Mouse (Mus musculus) telencephalon, adult 2 months (tissue): ENCODE measurements at regions not wholly inside any gene's neighbourhood (a gene's known extent, or its start where the extent isn't known, plus 50 kb on each side); places are given as distances from the start of the nearest gene placed in this dataset.

Source experiments
- DNase-seq: peaks from one replicate; pipeline ENCODE4 v3.0.0-alpha.2; 2011; ENCODE audit warnings: low read depth, low spot score

- no peak for DNase-seq
These were observed 87.6 kb upstream of the Cpeb4 start for GRCm38 (mm10) chr11:31784332-31784901.

DNA sequence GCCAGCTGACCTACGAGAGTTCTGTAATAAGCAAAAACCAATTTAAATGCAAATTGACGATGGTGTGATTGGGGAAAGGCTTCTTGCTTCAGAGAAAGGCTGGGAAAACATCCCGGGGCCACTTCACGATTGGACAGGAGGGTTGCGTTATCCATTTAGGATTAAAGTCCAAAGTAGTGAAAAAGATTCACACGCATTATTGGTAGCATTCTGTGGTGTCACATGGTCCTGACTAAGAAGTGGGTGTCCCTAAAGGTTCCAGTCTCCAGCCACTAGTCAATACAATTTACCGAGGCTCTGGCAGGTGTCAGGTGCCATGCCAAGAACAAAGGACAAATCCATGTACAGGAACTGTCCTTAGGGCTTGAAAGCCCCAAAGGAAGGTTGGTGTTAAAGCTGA, 86.9 kb upstream of the Cpeb4 start:
- no peak for DNase-seq

GRCm38 (mm10) chr11:31787376-31787775, 84.6 kb upstream of the Cpeb4 start:
- DNase-seq, result no peak

- no peak for DNase-seq
These were observed 83.9 kb upstream of the Cpeb4 start for GRCm38 (mm10) chr11:31787917-31788703.

DNA sequence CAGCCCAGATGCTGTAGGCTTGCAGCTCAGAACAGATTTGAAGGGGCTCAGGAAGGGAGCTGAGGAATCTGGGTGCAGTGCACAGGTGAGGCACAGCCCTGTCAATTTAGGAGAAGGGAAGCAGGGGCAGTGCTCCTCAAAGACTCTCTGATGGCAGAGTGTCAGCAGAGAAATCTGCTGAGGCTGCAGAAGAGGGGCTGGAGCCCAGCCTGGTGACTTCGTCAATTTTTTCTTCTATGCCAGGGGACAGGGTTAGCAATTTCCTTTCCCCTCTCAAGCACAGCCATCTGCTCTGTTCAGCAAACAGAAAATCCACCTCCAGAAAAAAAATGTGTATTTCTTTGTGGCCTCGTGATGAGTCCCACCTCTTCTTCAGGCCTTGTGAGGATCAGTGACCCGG, 82.0 kb upstream of the Cpeb4 start:
- DNase-seq, result no peak

DNA sequence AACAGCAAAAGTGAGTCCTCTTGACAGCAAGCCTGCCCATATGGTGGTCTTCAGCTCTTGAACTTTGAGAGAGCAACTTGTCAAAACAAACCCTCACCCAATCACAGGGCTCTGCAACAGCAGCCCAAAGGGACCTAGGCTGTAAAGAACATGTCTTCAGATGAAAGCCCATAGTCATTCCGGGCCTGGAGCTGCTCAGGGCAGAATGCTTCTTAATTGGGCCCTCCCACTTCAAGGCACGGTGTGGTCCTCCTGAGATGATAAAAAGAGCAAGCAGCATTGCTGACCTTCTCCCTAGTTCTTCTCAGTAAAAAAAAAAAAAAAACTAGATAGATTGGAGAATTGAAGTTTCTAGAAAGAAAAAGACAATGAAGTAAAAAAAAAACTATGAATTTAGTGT, 80.7 kb upstream of the Cpeb4 start:
- DNase-seq, result no peak

DNA sequence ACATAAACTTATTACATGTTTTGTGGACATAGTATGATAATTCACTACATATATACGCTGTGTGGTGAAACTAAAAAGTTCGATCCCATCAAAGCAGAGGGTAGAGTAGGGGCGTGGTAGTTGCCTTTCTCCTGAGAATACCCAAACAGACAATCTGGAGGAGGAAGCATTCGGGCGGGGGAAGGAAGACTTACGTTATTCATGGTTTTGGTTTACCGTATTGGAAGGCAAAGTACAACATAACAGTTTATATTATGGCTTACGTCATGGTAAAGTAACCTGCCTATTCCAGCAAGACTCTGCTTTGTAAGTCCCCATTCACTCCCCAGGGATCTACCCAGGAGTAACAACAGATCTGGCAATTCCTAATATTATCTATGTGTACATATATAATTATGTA, 76.9 kb upstream of the Cpeb4 start:
- DNase-seq, result no peak

- peak; percentile 55 for DNase-seq
These were observed 75.8 kb upstream of the Cpeb4 start for GRCm38 (mm10) chr11:31796245-31796644.

- no peak for DNase-seq
These were observed 70.4 kb upstream of the Cpeb4 start for GRCm38 (mm10) chr11:31801575-31801974.

DNA sequence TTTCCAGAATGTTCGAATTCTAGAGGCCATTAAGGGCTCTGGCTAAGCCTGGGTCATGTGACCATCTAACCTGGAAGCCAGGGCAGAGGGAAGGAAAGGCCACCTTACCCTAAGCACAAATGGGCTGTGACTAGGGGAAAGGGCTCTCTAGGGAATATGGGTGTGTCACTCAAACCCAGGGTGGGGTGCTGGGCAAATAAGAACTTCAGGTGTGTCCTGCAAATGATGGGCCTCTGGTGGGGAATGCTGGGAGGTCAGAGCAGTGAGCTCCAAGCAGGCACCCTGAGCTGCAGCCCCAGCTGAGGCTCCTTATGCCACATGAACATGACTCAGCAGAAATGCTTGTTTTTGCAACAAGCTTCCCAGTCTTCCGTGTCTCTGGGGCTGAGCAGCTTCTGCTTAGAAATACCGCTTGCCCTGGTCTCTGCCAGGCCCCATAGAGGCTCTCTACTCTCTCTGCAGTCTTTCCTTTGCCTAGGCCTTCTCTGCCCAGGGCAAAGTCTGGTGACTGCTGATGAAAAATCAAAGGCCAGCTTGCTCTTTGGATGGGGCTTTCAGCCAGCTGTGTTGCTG, 68.6 kb upstream of the Cpeb4 start:
- no peak for DNase-seq

- DNase-seq, result no peak
These were observed 67.5 kb upstream of the Cpeb4 start for GRCm38 (mm10) chr11:31804518-31804917.

DNA sequence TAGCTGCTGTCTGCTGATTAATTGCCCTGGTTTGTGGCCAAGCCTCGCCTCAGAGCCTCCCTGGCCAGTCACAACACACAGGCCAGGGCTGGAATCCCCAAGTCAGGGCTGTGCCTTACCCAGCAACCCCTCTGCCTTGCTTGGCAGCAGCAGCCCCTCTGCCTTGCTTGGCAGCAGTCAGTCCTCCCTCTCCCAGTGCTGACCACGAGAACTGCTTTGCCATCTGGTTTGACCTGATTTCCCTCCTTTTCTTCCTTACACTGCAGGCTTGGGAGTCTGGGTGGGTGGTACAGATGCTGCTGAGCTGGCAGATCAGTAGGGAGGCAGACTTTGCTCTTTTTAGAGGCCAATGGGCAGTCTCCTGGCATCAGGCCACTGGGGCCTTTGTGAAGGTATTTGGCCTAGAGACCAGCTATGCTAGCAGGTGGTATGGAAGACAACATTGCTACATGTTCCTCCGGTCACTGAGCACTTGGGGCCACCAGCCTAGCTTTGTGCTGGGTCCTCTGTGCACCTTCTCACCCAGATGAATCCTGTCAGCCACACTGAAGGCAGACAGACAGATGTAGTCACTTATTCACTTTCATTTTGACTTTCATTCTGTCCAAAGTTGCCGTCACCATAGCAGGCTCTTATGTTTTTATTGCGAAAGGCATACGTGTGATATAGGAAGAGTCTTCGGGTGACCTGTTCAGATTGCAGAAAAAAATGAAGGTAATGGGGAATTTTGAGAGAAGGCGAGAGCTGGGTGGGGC, 64.4 kb upstream of the Cpeb4 start:
- no peak for DNase-seq

GRCm38 (mm10) chr11:31808216-31808838, 63.7 kb upstream of the Cpeb4 start:
- DNase-seq, result no peak

DNA sequence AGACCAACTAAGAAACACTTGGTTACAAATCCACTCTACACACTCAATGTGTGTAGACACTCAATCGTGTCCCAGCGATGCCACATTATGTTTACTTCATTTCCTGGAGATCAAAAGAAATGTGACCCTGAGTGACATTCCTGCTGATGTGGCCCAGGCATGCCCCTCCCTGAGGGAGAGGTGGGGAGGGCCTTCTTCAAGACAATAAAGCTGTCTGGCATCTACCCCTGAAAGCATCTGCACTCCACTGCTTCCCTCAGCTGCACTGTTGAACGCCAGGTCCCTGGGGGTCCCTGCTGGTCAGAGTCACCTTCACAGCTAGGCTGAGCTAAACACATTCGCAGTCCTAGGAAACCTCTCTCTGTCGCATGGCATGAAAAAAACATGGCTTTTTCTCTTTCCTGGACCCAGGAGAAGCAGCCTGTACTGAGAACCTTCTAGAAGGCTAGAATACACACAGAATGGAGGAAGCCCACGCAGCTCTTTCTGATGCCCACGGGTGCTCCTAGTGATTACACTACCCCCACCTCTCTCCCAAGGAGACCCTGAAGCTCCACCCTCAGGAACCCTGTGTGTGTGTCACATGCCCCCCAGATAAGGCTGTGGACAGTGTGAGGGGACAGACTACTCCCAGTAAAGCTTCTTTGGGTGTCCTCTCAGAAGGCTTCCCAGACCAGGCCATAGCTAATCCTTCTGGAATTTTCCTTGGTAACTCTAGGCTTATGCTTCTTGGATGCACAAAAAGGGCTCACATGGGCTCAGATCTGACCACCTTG, 61.8 kb upstream of the Cpeb4 start:
- no peak for DNase-seq

DNA sequence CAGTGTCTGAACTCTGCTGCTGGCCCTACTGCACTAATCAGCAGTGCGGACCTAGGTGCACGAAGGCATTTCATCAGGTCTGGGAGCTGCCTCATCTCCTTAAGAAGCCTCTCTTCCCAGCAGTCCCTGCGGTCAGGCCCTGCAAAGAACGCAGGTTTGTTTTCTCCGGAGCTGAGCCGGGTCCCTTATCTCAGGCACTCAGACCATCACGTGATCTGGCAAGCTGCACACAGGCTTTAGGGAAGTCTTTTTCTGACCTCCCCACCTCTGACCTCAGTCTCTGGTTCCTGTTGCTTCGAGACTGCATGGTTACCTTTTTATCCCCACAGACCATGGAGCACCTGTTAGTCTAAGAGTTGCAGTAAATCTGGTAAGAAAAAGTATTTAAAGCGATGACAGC, 59.8 kb upstream of the Cpeb4 start:
- DNase-seq, result no peak

- no peak for DNase-seq
These were observed 57.4 kb upstream of the Cpeb4 start for GRCm38 (mm10) chr11:31814616-31815015.

DNA sequence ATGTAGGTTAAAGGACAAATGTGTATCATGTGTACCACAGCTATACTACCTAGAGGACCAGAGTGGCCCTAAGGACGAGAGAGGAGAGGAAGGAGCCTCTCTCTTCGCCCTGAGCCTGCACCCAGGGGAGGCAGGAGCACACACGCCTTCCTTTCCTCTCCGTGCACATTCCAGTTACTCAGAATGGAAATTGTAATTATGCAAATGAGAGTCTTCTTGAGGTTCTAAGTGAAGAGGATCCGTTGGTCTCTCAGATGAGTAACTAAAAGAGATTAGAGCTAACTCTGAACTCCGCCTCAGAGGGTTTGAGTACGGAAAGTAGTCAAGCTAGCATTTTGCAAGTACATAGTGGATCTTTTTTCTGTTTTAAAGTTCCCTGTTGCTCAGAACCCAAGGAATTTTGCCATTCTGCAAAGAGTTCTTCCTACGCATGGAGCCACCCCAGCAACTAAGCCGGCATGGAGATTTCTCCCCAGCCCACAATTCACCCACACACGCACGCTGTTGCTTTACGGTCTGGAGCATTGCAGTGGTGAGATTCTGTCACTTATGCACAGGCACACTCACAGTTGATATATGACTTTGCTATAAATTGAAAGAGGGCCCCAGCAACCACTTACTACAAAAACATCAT, 56.0 kb upstream of the Cpeb4 start:
- DNase-seq, result peak; percentile 91

DNA sequence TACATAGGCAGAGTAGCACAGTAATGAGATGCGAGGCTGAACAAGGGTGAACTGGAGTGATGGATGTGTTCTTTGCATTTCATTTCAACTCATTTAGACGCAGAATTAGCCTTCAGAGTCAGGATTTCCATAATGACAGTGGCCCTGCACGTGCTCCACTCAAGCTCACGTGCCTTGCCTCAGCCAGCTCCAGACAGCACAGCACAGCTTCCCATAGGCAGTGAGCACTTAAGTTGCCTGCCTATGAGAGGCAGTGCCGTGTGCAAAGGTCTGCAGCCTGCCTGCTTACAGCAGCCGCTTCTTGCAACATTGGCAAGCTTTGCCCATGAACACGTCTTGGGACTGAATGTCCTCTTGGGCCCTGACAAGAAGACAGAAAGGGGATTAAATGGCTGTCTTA, 54.0 kb upstream of the Cpeb4 start:
- no peak for DNase-seq

- DNase-seq, result no peak
These were observed 52.0 kb upstream of the Cpeb4 start for GRCm38 (mm10) chr11:31819964-31820363.

DNA sequence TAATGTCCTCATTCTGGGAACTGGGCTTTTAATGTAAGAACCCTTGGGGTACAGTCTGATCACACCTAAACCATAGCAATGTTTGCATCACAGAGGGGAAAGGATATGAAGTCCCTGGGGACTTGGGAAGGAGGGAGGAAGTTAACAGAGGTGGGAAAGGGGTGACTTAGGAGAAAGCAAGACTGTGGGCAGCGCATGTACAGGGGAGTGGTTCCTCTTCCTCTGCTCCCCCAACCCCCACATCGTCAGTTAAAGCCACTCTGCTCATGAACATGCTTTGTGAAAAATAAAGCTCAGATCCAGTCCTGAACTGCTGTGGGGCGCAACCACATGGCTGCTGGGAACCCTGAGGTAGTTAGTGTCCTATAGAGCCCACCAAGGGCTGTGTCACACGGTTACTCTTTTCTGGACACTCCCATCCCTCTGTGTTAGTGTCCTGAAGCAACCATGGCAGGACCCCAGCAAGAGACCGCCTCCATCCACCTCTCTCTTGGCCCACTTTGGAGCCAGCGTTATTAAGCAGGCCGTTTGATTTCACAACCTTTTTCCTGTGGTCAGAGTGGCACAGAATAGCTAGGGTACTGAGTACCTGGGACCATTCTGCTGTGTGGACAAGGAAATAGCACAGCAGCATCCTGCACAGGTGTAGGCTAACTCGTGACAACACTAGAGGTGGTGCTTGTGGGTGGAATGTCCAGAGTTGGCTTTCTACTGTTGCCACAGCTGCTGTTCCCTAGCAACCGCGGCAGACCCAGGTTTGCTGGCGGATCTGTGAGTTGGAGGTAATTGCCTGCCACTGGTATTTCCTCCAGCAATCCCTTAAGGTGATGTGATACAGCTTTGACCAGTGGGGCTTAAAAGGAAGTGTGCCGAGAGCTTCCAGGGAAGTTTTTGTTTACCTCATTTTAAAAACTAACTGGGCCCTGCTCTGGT, 50.3 kb upstream of the Cpeb4 start:
- DNase-seq, result no peak
